23 mouse cellular contexts compared by ENCODE assay signal in the genomic region with DNA sequence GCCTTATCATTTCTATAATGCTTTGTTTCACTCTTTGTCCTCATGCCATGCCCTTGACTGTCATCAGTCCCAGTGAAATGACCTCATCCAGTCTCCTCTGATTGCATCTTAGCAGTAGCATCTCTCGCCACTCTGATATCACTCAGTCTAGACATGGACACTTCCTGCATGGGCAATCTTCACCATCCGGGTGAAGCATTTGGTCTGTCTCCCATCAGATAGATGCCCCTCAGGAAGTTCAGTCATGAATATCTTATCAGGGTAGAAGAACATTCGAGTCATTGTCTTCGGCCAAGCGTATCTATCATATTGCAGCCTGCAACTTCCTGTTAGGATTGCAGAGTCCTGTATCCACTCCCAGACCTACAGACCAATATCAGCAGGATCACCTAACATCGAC.
"Had no signal": no experiment of that assay in that cellular context is flagged by ENCODE, and none has a peak within 500 bp of the region (broad histone marks: within the 10 kb centered on the region; RNA-seq: fewer than 3 reads in every experiment).

No protein-coding gene starts in this region.

- ATAC-seq: inflammation-experienced regulatory T-cells, adult 6 months; intestine, embryonic 16.5 days; liver, embryonic 12.5 days; midbrain, embryonic 15.5 days had no signal

- H3K27ac ChIP-seq: left cerebral cortex, adult 2 months; limb, embryonic 12.5 days; liver, embryonic 12.5 days; liver, embryonic 15.5 days; midbrain, embryonic 12.5 days; midbrain, embryonic 15.5 days; neural tube, embryonic 12.5 days; neural tube, embryonic 15.5 days; stomach, embryonic 15.5 days had no signal

- H3K4me3 ChIP-seq: left cerebral cortex, adult 2 months; limb, embryonic 12.5 days; liver, embryonic 12.5 days; liver, embryonic 15.5 days; midbrain, embryonic 12.5 days; midbrain, embryonic 15.5 days; neural tube, embryonic 12.5 days; neural tube, embryonic 15.5 days; stomach, embryonic 15.5 days had no signal

- H3K36me3 ChIP-seq: limb, embryonic 12.5 days; liver, embryonic 12.5 days; liver, embryonic 15.5 days; midbrain, embryonic 12.5 days; midbrain, embryonic 15.5 days; neural tube, embryonic 12.5 days; neural tube, embryonic 15.5 days; stomach, embryonic 15.5 days had no signal

- H3K9me3 ChIP-seq: limb, embryonic 12.5 days; liver, embryonic 12.5 days; liver, embryonic 15.5 days; midbrain, embryonic 12.5 days; midbrain, embryonic 15.5 days; neural tube, embryonic 12.5 days; neural tube, embryonic 15.5 days; stomach, embryonic 15.5 days had no signal

- DNase-seq: kidney, adult 18-20 months; kidney, adult 9 months; kidney, postnatal 14 days; kidney, postnatal 4 days; layer of hippocampus, adult 9-11 months; layer of hippocampus, postnatal 36 days; liver; right cerebral cortex, adult 18-20 months; right cerebral cortex, postnatal 14 days; right cerebral cortex, postnatal 4 days; spleen, adult 18-20 months; thymus, postnatal 25 days had no signal

- H3K4me1 ChIP-seq: limb, embryonic 12.5 days; liver, embryonic 12.5 days; liver, embryonic 15.5 days; stomach, embryonic 15.5 days had no signal

- H3K27me3 ChIP-seq: limb, embryonic 12.5 days; liver, embryonic 12.5 days; liver, embryonic 15.5 days; midbrain, embryonic 12.5 days; midbrain, embryonic 15.5 days; neural tube, embryonic 12.5 days; neural tube, embryonic 15.5 days; stomach, embryonic 15.5 days had no signal
